Mouse (Mus musculus): ENCODE measurements around the gene Src. TPM values are rescaled to one million over a fixed set of nuclear protein-coding genes. Genes with fewer than 3 reads are reported as not detected.

Src gene
- polyA plus RNA-seq, 1 experiment from 2014 or later, result 1.8 TPM

DNA sequence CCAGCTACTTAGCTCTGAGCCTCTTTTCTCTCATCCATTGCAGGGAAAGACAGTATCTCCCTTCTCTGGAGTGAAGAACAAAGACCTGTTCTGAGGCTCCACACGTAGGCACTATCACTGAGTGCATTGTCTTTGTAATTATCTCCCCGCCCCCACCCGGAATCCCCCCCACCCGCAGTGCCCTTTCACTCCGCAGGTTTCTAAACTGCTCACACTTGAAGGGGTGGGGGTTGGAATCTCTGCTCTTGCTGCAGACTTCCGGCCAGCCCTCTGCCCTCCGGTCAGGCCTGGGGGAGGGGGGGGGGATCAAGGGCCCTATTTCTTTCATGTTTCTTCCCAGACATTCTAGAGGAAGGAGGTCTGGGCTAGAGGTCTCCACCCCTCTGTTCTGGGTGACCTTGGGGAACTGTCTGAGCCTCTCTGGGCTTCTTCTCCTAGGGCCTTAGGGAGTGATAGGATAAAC lies 396 bp downstream of the Src start:
- H3K27me3 ChIP-seq (ENCODE audit: insufficient read depth, low read length), result 0 out of 2 replicates have a peak, but pooled peaks cover 3% of the 10 kb centered on the region
- DNase-seq (no peak), ATAC-seq (no peak)
- TF ChIP-seq CTCF (IDR thresholded peaks at IDR 0.05; ENCODE audit: low read depth), result no peak
- TF ChIP-seq EP300 (IDR thresholded peaks at IDR 0.05; ENCODE audit: low read depth), result no peak
- WGBS (ENCODE audit: insufficient replicate concordance), result 9% methylated on average over 7 of the region's 7 CpGs
- H3K4me2 ChIP-seq (ENCODE audit: low read depth, low read length), result no peak overlapping the region
- H3K4me3 ChIP-seq (ENCODE audit: low read depth, low read length), result no peak overlapping the region
- H3K9ac ChIP-seq (replicated peaks), result no peak overlapping the region
- H3K36me3 ChIP-seq (replicated peaks; ENCODE audit: insufficient read depth, low read length), result no peaks in the 10 kb centered on the region
- no peaks in the 10 kb centered on the region for H3K9me3 ChIP-seq (ENCODE audit: low read length)
- H3K27ac ChIP-seq (ENCODE audit: low read depth), result no peak overlapping the region
- H3K4me1 ChIP-seq (ENCODE audit: insufficient read depth), result peaks cover 10% of the 10 kb centered on the region

DNA sequence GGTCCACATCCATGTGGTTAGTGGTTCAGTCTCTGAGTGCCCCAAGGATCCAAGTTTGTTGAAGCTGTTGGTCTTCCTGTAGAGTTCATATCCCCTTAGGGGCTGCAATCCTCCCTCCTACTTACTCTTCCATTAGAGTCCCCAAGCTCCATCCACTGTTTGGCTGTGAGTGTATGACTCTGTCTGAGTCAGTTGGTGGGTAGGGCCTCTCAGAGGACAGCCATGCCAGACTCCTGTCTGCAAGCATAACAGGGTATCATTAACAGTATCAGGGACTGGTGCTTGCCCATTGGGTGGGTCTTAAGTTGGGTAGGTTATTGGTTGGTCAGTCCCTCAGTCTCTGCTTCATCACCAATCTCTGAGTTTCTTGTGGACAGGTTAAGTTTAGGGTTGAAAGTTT lies 1.3 kb downstream of the Src start:
- no peak for TF ChIP-seq EP300 (IDR thresholded peaks at IDR 0.05; ENCODE audit: low read depth)
- Histone ChIP-seq H3K4me2 (ENCODE audit: low read depth, low read length) (no peak overlapping the region), H3K4me1 (ENCODE audit: insufficient read depth) (peaks cover 13% of the 10 kb centered on the region), H3K27me3 (ENCODE audit: insufficient read depth, low read length) (0 out of 2 replicates have a peak, but pooled peaks cover 5% of the 10 kb centered on the region), H3K36me3 (replicated peaks; ENCODE audit: insufficient read depth, low read length) (no peaks in the 10 kb centered on the region), H3K27ac (ENCODE audit: low read depth) (no peak overlapping the region), H3K4me3 (ENCODE audit: low read depth, low read length) (no peak overlapping the region), H3K9me3 (ENCODE audit: low read length) (no peaks in the 10 kb centered on the region), H3K9ac (replicated peaks) (no peak overlapping the region)
- ATAC-seq (no peak), DNase-seq (no peak)

DNA sequence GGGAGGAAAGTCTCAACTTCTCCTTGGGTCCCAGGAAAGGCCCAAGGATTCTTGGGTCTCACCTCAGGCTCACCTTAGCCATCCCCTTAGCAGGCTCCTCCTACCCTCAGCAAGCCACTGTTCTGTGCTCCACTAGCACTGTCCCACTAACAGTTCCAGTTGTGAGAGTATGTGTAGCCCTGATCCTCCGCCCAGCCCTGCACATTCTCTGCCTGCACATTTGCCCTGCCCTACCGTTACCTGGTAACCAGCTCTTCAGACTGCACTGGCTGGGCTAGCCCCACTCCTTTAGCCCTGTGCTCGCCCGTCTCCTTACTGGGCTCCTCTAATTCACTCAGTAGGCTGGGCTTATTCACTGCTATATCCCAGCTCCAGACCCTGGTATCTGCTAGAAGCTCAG lies 2.2 kb downstream of the Src start:
- DNase-seq (no peak), ATAC-seq (no peak)
- H3K36me3 ChIP-seq (replicated peaks; ENCODE audit: insufficient read depth, low read length), result no peaks in the 10 kb centered on the region
- 84% methylated on average over 4 of the region's 4 CpGs for WGBS (ENCODE audit: insufficient replicate concordance)
- H3K9me3 ChIP-seq (ENCODE audit: low read length), result no peaks in the 10 kb centered on the region
- H3K4me1 ChIP-seq (ENCODE audit: insufficient read depth), result peaks cover 13% of the 10 kb centered on the region
- H3K9ac ChIP-seq (replicated peaks), result no peak overlapping the region
- no peak overlapping the region for H3K4me2 ChIP-seq (ENCODE audit: low read depth, low read length)
- TF ChIP-seq CTCF (IDR thresholded peaks at IDR 0.05; ENCODE audit: low read depth), result no peak
- H3K27ac ChIP-seq (ENCODE audit: low read depth), result no peak overlapping the region
- H3K27me3 ChIP-seq (ENCODE audit: insufficient read depth, low read length), result 0 out of 2 replicates have a peak, but pooled peaks cover 7% of the 10 kb centered on the region
- no peak overlapping the region for H3K4me3 ChIP-seq (ENCODE audit: low read depth, low read length)

DNA sequence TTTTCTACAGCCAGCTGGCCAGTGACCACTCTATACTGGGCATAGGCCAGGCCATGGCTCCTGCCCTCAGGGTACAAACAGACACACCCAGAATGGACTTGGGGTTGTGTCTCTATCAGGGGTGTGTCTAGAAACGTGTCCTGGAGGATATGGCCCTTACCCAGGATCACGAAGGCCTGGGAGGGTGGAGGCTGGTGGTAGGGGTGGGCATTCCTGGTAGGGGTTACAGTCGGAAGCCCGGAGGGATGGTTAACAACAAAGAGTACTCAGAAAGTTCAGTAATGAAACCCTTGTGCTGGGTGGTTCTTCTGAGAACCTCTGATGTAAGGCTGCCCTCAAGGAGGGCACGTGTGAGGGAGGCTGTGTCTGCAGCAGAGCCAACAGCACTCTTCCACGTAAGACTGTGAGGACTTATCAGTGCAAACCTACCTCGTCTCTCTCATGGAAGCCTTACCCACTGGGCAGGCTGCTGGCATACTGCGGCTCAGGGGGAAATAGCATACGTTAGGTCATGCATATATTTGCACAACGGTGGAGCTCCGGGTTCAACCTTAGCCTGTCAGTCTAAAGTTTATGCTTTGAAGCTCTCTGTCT lies 3.9 kb downstream of the Src start:
- Histone ChIP-seq H3K4me2 (ENCODE audit: low read depth, low read length) (no peak overlapping the region), H3K9me3 (ENCODE audit: low read length) (no peaks in the 10 kb centered on the region), H3K36me3 (replicated peaks; ENCODE audit: insufficient read depth, low read length) (no peaks in the 10 kb centered on the region), H3K27ac (ENCODE audit: low read depth) (no peak overlapping the region), H3K27me3 (ENCODE audit: insufficient read depth, low read length) (0 out of 2 replicates have a peak, but pooled peaks cover 7% of the 10 kb centered on the region), H3K4me3 (ENCODE audit: low read depth, low read length) (no peak overlapping the region), H3K4me1 (ENCODE audit: insufficient read depth) (peaks cover 13% of the 10 kb centered on the region), H3K9ac (replicated peaks) (no peak overlapping the region)
- ATAC-seq (peak; percentile 28; the same call in 1 of the 2 replicates), DNase-seq (no peak)
- no peak for TF ChIP-seq CTCF (IDR thresholded peaks at IDR 0.05; ENCODE audit: low read depth)
- no peak for TF ChIP-seq EP300 (IDR thresholded peaks at IDR 0.05; ENCODE audit: low read depth)
- 56% methylated on average over 11 of the region's 11 CpGs for WGBS (ENCODE audit: insufficient replicate concordance)

DNA sequence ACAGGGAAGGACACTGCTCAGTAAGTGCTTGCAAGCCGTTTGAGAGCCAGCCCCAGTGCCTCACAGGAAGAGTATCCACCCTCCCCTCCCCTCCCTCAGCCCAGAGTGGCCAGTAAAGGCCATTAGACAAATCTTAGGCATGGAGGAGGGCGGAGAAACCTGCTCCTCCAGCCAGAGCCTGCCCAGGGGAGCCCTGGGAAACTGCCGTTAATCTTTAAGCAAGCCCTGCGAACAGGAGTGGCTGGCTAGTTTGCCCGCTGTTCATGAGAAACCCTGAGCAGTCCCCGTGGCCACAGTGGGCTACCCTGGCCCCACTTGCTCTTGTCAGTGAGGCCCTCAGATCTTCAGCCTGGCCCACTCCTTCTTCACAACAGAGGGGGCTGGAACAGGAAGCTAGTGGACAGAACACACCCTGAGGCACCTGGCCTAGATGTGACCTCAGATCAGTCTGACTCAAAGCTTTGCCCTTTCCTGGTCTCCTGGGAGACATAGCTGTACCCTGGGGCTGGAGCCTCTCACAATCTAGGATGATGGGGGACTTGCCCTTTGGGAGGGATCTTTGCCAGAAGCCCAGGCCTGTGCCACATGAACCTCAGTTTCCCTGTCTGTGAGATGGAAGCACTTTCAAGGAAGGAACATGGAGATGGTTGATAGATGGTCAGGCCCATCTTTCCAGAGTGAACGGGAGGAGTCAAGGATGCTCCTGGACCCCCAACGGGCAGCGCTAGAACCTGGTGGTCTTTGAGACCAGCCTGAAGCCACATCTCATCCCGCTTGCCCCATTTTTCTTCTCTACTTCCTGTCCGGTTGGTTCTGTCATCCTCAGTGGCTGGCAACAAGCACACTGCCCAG lies 4.8 kb downstream of the Src start:
- Histone ChIP-seq H3K4me3 (ENCODE audit: low read depth, low read length) (no peak overlapping the region), H3K27me3 (ENCODE audit: insufficient read depth, low read length) (0 out of 2 replicates have a peak, but pooled peaks cover 7% of the 10 kb centered on the region), H3K4me1 (ENCODE audit: insufficient read depth) (peaks cover 13% of the 10 kb centered on the region), H3K4me2 (ENCODE audit: low read depth, low read length) (peak overlapping the region; percentile 74; the same call in 1 of the 2 replicates), H3K9ac (replicated peaks) (no peak overlapping the region), H3K9me3 (ENCODE audit: low read length) (no peaks in the 10 kb centered on the region), H3K36me3 (replicated peaks; ENCODE audit: insufficient read depth, low read length) (no peaks in the 10 kb centered on the region), H3K27ac (ENCODE audit: low read depth) (peak overlapping the region; percentile 70; the same call in 1 of the 2 replicates)
- 56% methylated on average over 11 of the region's 11 CpGs for WGBS (ENCODE audit: insufficient replicate concordance)
- DNase-seq (no peak), ATAC-seq (peak; percentile 34)
- no peak for TF ChIP-seq EP300 (IDR thresholded peaks at IDR 0.05; ENCODE audit: low read depth)
- TF ChIP-seq CTCF (IDR thresholded peaks at IDR 0.05; ENCODE audit: low read depth), result no peak

DNA sequence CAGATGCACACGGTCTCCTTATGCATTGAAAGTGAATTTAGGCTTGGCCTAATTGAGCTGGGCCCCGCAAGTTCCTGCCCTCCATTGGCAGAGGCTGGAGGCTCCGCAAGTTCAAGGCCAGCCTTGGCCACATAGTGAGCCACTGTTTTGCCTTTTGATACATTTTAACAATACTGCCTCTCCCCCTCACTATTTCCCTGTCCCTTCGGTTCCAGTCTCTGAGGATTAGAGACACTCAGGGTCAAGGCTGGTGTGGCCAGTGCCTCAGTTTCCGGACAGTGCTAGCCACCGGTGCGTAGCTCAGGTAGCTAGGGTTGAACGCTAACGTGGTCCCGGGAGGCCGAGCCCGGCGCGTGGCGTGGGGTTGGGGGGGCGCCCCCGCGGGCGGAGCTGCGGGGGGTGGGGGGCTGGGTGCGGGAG lies 5.5 kb downstream of the Src start:
- TF ChIP-seq EP300 (IDR thresholded peaks at IDR 0.05; ENCODE audit: low read depth) (no peak), CTCF (IDR thresholded peaks at IDR 0.05; ENCODE audit: low read depth) (no peak)
- Histone ChIP-seq H3K9me3 (ENCODE audit: low read length) (no peaks in the 10 kb centered on the region), H3K4me3 (ENCODE audit: low read depth, low read length) (peak overlapping the region; percentile 51), H3K9ac (replicated peaks) (peak overlapping the region; percentile 77), H3K4me1 (ENCODE audit: insufficient read depth) (peaks cover 13% of the 10 kb centered on the region), H3K4me2 (ENCODE audit: low read depth, low read length) (peak overlapping the region; percentile 74), H3K27ac (ENCODE audit: low read depth) (peak overlapping the region; percentile 70), H3K36me3 (replicated peaks; ENCODE audit: insufficient read depth, low read length) (no peaks in the 10 kb centered on the region), H3K27me3 (ENCODE audit: insufficient read depth, low read length) (0 out of 2 replicates have a peak, but pooled peaks cover 7% of the 10 kb centered on the region)
- ATAC-seq (no peak), DNase-seq (no peak)
- WGBS (ENCODE audit: insufficient replicate concordance), result 12% methylated on average over 15 of the region's 21 CpGs
